Mouse (Mus musculus) heart, postnatal 25 days (tissue): ENCODE data around the gene Taf10. TPM values are rescaled to one million over a fixed set of nuclear protein-coding genes. Genes with fewer than 3 reads are reported as not detected.

Experiments used
- DNase-seq: peaks from one replicate; pipeline ENCODE4 v3.0.0; 2022; ENCODE audit warnings: low spot score
- intact Hi-C: fragments of 180-260 bp; cut with DNase I; formaldehyde crosslinking; loops from one replicate; pipeline ENCODE4 v1.15.1; 2025
- total RNA-seq, 2 experiments: library from RNA; stranded (reverse); gene quantifications; 2 replicates each; pipeline ENCODE4 v1.2.3; 2021

The Taf10 gene
- total RNA-seq, 2 experiments from 2014 or later: 90.1 to 90.3 TPM

DNA sequence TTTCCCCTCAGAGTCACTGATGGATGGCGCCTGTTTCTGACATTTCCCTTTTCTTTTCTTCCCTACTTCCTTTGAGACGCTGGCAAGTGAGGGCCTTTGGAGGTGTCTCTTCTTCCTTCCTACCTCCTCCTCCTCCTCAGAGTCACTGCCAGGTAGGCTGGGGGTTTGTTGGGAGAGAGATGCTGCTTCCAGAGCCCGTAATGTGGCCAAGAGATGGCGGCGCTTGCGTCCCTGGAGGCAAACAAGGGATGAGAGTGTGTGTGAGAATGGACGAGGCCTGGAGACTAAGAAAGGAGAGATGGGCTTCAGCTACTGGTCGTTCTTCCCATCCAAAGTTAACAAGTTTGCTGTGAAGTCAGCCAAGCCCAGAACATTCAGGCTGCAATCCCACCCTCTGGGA is 9.3 kb downstream of the Taf10 start:
- intact Hi-C loops: loop anchor here (5.0 kb wide), 3 partner anchors 93 to 253 kb away; partner anchors contain the start of genes Arfip2, Cavin3, Gm45799 and Smpd1
- no peak for DNase-seq

DNA sequence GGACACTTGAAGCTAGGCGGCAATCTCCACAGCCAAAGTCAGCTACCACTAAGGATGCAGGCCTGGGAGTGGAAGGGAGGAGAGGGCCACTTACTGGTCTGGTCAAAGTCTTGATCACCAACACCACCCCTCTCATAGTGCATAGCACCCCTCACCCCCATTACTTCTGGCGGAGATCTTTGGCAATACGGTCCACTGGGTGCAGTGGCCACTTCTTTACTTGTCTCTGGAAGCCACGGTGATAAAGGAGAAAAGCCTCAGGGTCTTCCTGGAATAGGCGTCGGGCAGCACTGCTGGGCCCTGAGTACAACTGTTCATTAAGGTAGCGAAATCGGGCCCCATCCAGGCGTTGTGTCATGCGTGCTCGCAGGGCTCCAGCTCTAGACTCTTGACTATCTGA is 10.3 kb downstream of the Taf10 start:
- DNase-seq: no peak
- intact Hi-C loops: no loop called here

DNA sequence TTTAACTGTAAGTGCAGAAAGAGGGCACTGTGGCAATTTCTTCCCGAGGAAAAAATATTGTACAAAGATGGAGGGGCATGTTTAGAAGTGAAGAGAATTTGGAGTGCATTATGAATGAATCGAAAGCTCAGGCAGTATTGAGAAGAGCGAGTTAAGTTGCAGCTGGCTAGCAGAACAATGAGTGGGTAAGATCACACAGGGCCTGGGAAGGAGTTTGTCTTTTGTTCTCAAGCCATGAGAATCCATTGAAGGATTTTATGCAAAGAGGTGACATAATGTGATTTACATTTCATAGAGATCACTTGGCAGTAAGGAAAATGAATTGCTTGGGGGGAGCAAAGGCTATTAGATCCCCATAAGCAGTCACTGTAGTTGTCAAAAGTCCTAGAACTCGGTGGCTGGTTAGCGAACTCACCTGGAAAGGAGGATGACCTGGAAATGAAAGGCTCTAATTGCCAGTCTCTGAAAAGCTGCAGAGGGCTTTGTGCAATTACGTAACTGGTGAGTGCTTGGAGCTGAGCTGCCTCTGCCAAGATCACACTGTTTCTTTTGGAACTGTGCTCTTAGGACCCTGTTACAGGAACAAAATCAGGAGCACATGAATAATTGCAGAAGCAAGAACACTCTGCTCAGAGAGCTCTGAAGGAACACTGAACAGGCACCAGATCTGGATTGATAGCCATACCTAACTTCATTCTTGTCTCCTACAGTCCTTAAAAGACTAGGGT is 15.3 kb downstream of the Taf10 start:
- no peak for DNase-seq

DNA sequence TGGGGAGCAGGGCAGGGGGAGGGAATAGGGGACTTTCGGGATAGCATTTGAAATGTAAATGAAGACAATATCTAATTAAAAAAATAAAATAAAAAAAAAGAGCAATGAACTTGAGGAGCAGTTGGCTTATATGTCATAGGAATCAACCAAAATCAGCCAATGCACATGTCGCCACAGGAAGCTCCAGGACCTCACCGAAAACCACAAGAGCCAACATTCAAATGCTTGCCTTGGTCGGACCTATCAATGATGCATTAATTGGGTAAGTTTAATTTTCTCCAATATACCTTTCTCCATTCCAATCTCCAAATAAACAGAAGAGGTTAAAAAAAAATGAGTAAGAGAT is 17.2 kb downstream of the Taf10 start:
- intact Hi-C loops: loop anchor here (1.0 kb wide), 1 partner anchor 91 kb away; no protein-coding TSS in a partner anchor
- DNase-seq: no peak

More for the DNA sequence above, 15.3 kb downstream of the Taf10 start:
- intact Hi-C loops: no loop called here

DNA sequence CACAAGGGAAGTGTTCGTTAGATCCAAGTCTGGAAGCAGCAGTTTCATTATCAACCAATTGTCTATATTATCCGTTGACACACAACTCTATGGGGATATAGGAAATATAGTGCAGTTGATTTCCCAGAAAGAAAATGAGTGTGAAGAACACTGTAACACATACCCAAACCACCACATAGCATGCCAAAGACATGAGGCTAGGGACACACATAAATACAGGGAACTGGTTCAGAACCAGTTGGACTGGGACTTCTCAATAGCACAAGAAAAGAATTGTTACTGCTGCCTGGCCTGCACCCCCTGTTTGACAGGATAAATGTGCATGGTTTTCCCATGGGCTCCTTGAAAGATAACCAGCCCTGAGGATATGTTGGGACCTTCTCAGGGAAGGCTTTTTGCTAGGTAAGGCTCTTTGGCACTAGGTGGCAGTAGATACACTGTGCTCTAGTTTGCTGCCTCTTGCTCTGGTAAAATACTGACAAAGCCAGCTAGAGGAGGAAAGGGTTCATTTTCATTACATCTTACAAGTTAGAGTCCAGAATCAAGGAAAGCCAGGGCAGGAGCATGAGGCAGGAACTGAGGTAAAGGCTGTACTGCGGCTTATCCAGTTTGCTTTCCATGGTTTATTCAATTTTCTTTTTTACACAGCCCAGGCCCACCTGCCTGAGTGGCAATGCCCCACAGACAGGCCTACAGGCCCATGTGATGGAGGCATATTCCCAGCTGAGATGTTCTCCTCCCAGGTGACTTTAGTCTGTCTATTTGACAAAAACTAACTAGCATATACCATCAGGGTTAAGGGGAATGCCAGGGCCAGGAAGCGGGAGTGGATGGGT is 17.8 kb downstream of the Taf10 start:
- no peak for DNase-seq
- intact Hi-C loops: loop anchor here (1.0 kb wide), 1 partner anchor 92 kb away; no protein-coding TSS in a partner anchor

DNA sequence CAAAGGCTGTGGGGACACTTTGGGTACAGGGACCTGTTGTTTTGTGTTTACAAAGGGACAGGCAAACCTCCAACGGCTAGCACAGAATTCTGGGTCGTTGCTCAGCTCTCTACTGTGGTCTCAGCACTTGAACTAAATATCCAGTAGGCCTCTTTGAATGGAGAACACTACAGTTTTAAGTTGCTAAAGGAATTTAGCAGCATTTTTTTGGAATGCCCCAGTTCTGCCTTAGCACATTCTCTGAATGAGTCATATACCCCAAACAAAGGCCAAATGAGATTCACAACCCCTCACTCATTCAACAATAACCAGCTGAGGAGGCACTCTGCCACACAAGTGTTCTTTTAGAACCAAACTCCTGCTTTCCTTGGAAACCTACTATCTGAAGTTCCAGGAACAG is 22.2 kb downstream of the Taf10 start:
- no peak for DNase-seq
- intact Hi-C loops: no loop called here

DNA sequence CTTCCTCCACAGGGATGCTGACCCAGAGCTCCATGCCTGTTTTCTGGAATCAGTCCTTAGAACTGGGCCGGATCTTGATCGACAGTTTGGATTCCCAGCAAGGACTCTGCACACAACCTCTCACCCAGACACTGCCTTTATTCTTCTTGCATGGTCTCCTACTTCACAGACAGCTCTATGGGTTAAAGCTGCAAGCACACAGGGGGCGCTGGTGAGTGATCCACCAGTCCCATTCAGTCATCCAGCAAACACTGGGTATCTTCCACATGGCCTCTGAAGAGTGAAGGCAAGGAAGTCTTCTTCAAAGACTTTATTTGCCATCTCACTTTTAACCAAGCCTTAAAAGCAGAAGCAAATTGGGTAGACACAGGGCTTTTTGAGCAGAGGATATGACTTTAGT is 28.8 kb downstream of the Taf10 start:
- intact Hi-C loops: no loop called here
- DNase-seq: no peak

DNA sequence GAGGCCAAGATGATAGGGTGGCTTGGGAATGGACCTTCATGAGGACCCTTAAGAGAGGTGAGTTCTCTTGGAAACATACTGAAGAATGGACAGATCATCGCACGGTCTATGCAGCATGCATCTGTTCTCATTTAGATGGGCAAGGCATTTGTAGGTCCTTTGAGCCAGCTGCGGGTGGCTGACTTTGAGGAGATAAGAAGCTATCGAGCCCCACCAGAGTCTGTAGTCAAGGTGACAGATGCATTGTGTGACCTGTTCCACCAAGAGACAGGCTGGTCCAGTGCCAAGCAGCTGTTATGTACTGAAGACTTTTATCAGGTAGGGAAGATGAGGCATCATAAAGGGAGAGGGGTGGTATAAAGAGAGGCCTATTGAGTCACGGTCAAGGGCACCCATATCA is 35.4 kb downstream of the Taf10 start:
- no peak for DNase-seq
- intact Hi-C loops: no loop called here

DNA sequence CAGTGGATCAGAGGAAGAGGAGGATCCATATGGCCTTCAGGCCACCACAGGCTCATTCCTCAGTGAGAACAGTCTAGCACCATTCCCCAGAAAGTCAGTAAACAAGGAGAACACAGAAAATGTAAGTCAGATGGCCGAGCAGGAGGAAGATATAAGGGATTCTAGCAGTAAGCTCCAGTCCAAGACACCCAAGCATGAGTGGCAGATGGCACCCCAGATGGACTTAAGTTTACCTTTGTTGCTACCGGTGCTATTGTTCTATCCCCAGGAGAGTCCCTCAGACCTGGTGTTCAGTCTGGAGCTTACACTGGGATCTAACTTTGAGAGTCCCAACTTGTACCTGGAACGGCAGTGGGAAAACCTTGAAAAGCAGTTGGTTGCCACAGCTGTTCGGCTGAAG is 40.3 kb downstream of the Taf10 start:
- intact Hi-C loops: no loop called here

DNA sequence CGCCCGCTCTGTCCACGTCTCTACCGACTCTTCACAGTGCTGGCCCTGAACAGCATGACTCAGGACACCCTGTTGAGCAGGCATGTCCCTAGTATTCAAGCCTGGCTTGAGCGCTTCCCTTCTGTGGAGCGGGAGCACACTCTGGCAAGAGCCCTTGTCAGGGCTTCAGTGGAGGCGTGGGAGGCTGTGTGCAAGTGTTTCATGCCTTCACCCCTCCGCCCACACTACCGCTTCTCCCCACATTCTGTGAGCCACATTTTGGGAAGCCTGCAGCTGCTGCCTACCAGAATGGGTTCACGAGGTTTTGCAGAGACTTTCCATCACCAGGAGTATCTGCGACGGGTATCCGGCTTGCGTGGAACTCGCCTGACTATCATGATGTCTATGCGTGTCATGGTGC is 41.0 kb downstream of the Taf10 start:
- no peak for DNase-seq
- intact Hi-C loops: no loop called here

More for the DNA sequence above, 40.3 kb downstream of the Taf10 start:
- no peak for DNase-seq

DNA sequence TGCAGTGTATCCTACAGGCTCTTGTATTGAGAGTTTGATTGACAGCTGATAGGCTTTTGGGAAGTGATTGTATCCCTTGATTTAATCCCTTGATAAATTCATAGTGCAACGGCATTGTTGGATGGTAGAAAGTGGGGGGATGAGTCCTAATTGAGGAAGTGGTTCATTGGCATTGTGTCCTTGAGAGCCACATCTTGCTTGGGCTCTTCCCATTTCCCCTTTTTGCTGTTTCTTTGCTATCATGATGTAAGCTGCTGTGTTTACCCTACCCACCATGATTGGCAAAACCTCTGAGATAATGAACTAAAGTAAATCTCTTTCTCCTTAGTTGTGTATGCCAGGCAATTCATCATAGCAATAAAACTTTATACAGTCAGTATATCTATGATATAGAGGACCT is 53.3 kb downstream of the Taf10 start:
- intact Hi-C loops: no loop called here
- no peak for DNase-seq

Other genes with a start within 250 kb of the Taf10 start
- gene Smpd1, start 190.0 kb downstream of the Taf10 start, total RNA-seq: 100 to 1,000 TPM; 155 to 156 TPM
- gene Apbb1, start 162.7 kb downstream of the Taf10 start, total RNA-seq: 100 to 1,000 TPM in 1 of 2 experiments, 10 to 100 TPM in 1; 99.0 to 102 TPM
- not detected for gene Hpx, start 144.2 kb downstream of the Taf10 start, total RNA-seq
- gene Trim3, start 110.8 kb downstream of the Taf10 start, total RNA-seq: 10 to 100 TPM; 22.8 to 24.3 TPM
- gene Timm10b, start 104.3 kb downstream of the Taf10 start, total RNA-seq: 10 to 100 TPM; 80.9 to 90.1 TPM
- 10 to 100 TPM; 16.4 to 17.1 TPM for gene Arfip2, start 103.9 kb downstream of the Taf10 start, total RNA-seq
- gene Gm45799, start 103.8 kb downstream of the Taf10 start, total RNA-seq: 1 to 10 TPM; 3.3 to 4.0 TPM
- gene Dnhd1, start 93.5 kb downstream of the Taf10 start, total RNA-seq: under 1 TPM; 0.65 to 0.73 TPM
- gene Ilk, start 7.8 kb downstream of the Taf10 start, total RNA-seq: 100 to 1,000 TPM in 1 of 2 experiments, 10 to 100 TPM in 1; 94.4 to 104 TPM
- gene Rrp8, start 7.0 kb downstream of the Taf10 start, total RNA-seq: 1 to 10 TPM; 9.5 TPM
- 10 to 100 TPM; 37.4 to 40.7 TPM for gene Tpp1, start 7.9 kb upstream of the Taf10 start, total RNA-seq
- 10 to 100 TPM in 1 of 2 experiments, 1 to 10 TPM in 1; 9.1 to 10.6 TPM for gene Dchs1, start 43.3 kb upstream of the Taf10 start, total RNA-seq
- gene Mrpl17, start 66.7 kb upstream of the Taf10 start, total RNA-seq: 100 to 1,000 TPM; 108 to 110 TPM
- 10 to 100 TPM; 11.8 to 12.2 TPM for gene Gm4070, start 209.6 kb upstream of the Taf10 start, total RNA-seq